Mouse (Mus musculus) liver, postnatal 0 days (tissue): ENCODE results near the gene Fbxl5. TPM values are rescaled to one million over a fixed set of nuclear protein-coding genes. Genes with fewer than 3 reads are reported as not detected.

ENCODE experiments used
- ATAC-seq: fragments of 200-750 bp; cut with Nextera tagmentation; 2 replicates; pipeline ENCODE4 v1.8.0; 2017; ENCODE audit warnings: mild to moderate bottlenecking, moderate library complexity
- DNase-seq: peaks from one replicate; pipeline ENCODE4 v3.0.0-alpha.2; 2016
- H3K27ac ChIP-seq: fragments of 300-500 bp; sonication (generic); 2 replicates; pipeline ENCODE4 v1.5.1; 2014; ENCODE audit warnings: antibody characterized with exemption, moderate library complexity, mild to moderate bottlenecking, low read depth
- H3K27me3 ChIP-seq: fragments of 300-500 bp; sonication (generic); 2 replicates; pipeline ENCODE4 v1.6.1; 2014; ENCODE audit warnings: low read length, control low read depth, mixed read lengths; ENCODE audit not compliant: insufficient read depth
- H3K36me3 ChIP-seq: fragments of 300-500 bp; sonication (generic); replicated peaks from 2 replicates; pipeline ENCODE4 v1.6.1; 2014; ENCODE audit warnings: mild to moderate bottlenecking, control low read depth, low read length, moderate library complexity, mixed read lengths; ENCODE audit not compliant: insufficient read depth
- H3K4me1 ChIP-seq: fragments of 300-500 bp; sonication (generic); 2 replicates; pipeline ENCODE4 v1.6.1; 2014; ENCODE audit warnings: antibody characterized with exemption, mild to moderate bottlenecking, control low read depth; ENCODE audit not compliant: insufficient read depth
- H3K4me2 ChIP-seq: fragments of 300-500 bp; sonication (generic); 2 replicates; pipeline ENCODE4 v1.6.1; 2014; ENCODE audit warnings: low read depth, mild to moderate bottlenecking, low read length, moderate library complexity, mixed read lengths
- H3K4me3 ChIP-seq: fragments of 300-500 bp; sonication (generic); 2 replicates; pipeline ENCODE4 v1.5.1; 2014; ENCODE audit warnings: low read depth, low read length
- H3K9ac ChIP-seq: fragments of 300-500 bp; sonication (generic); replicated peaks from 2 replicates; pipeline ENCODE4 v1.6.1; 2014; ENCODE audit warnings: mild to moderate bottlenecking, moderate library complexity
- H3K9me3 ChIP-seq: fragments of 300-500 bp; sonication (generic); 2 replicates; pipeline ENCODE4 v1.6.1; 2016; ENCODE audit warnings: mild to moderate bottlenecking, control low read depth, low read length, mixed read lengths
- CTCF ChIP-seq: sonication (generic); IDR thresholded peaks from 2 replicates; pipeline ENCODE4 v1.5.1; 2016; ENCODE audit warnings: antibody characterized with exemption, low read depth
- EP300 ChIP-seq: IDR thresholded peaks from 2 replicates; pipeline ENCODE4 v1.6.1; 2016; ENCODE audit warnings: antibody characterized with exemption, low read depth, mild to moderate bottlenecking
- WGBS: fragments of 180-500 bp; shearing (Covaris S2); extraction: QIAGEN DNeasy Blood & Tissue Kit; methylation state at CpG from one replicate; pipeline ENCODE4 v1.1.7; 2014; ENCODE audit not compliant: insufficient replicate concordance; 5-methylcytosine and 5-hydroxymethylcytosine counted together
- polyA plus RNA-seq: library from polyadenylated mRNA; unstranded; fragments of >200 nt; fragmentation: Nextera tagmentation; extraction: Ambion mirVana; gene quantifications from 2 replicates; pipeline ENCODE4 v1.2.1, GENCODE M21; 2015

Gene Fbxl5
- polyA plus RNA-seq, 1 experiment from 2014 or later, result 15.9 TPM

GRCm38 (mm10) chr5:43860096-43860495, 38.7 kb upstream of the Fbxl5 start:
- H3K27ac ChIP-seq, result no peak overlapping the region

GRCm38 (mm10) chr5:43859663-43860062, 38.2 kb upstream of the Fbxl5 start:
- Histone ChIP-seq H3K4me2 (no peak overlapping the region), H3K27ac (no peak overlapping the region), H3K4me1 (0 out of 2 replicates have a peak, but pooled peaks cover 4% of the 10 kb centered on the region), H3K9ac (no peak overlapping the region), H3K36me3 (no peaks in the 10 kb centered on the region), H3K4me3 (no peak overlapping the region), H3K9me3 (no peaks in the 10 kb centered on the region), H3K27me3 (no peaks in the 10 kb centered on the region)
- 82% methylated on average over 8 of the region's 8 CpGs for WGBS
- DNase-seq (no peak), ATAC-seq (no peak)
- TF ChIP-seq CTCF (no peak), EP300 (no peak)

More at GRCm38 (mm10) chr5:43860096-43860495, 38.7 kb upstream of the Fbxl5 start:
- no peak overlapping the region for H3K4me3 ChIP-seq
- no peak overlapping the region for H3K9ac ChIP-seq
- H3K4me1 ChIP-seq, result 0 out of 2 replicates have a peak, but pooled peaks cover 1% of the 10 kb centered on the region
- no peaks in the 10 kb centered on the region for H3K27me3 ChIP-seq
- TF ChIP-seq CTCF (no peak), EP300 (no peak)
- ATAC-seq (no peak), DNase-seq (no peak)
- WGBS, result 84% methylated on average over 5 of the region's 5 CpGs
- no peaks in the 10 kb centered on the region for H3K36me3 ChIP-seq
- H3K4me2 ChIP-seq, result no peak overlapping the region
- no peaks in the 10 kb centered on the region for H3K9me3 ChIP-seq

GRCm38 (mm10) chr5:43855769-43856168, 34.3 kb upstream of the Fbxl5 start:
- no peak overlapping the region for H3K4me3 ChIP-seq
- H3K9ac ChIP-seq, result no peak overlapping the region
- TF ChIP-seq CTCF (no peak), EP300 (peak; percentile 86)
- no peaks in the 10 kb centered on the region for H3K36me3 ChIP-seq
- no peak overlapping the region for H3K4me2 ChIP-seq
- ATAC-seq, result peak; percentile 81
- H3K27ac ChIP-seq, result peak overlapping the region; percentile 75
- H3K4me1 ChIP-seq, result peaks cover 7% of the 10 kb centered on the region
- H3K27me3 ChIP-seq, result no peaks in the 10 kb centered on the region
- 9% methylated on average over 2 of the region's 2 CpGs for WGBS
- no peaks in the 10 kb centered on the region for H3K9me3 ChIP-seq
- DNase-seq, result no peak

GRCm38 (mm10) chr5:43853868-43854488, 32.5 kb upstream of the Fbxl5 start:
- Histone ChIP-seq H3K4me2 (no peak overlapping the region), H3K4me3 (no peak overlapping the region), H3K9me3 (no peaks in the 10 kb centered on the region), H3K27ac (peak overlapping the region; percentile 78), H3K27me3 (no peaks in the 10 kb centered on the region), H3K36me3 (no peaks in the 10 kb centered on the region), H3K9ac (no peak overlapping the region), H3K4me1 (peaks cover 7% of the 10 kb centered on the region)
- TF ChIP-seq EP300 (no peak), CTCF (no peak)
- WGBS, result 65% methylated on average over 7 of the region's 7 CpGs
- peak; percentile 11; the same call in 1 of the 2 replicates for ATAC-seq
- DNase-seq, result no peak

GRCm38 (mm10) chr5:43853096-43853867, 31.8 kb upstream of the Fbxl5 start:
- H3K9ac ChIP-seq, result no peak overlapping the region
- WGBS, result 60% methylated on average over 11 of the region's 11 CpGs
- no peak overlapping the region for H3K4me2 ChIP-seq
- no peak overlapping the region for H3K4me3 ChIP-seq
- H3K36me3 ChIP-seq, result no peaks in the 10 kb centered on the region
- H3K9me3 ChIP-seq, result no peaks in the 10 kb centered on the region
- H3K4me1 ChIP-seq, result peaks cover 7% of the 10 kb centered on the region
- ATAC-seq (peak; percentile 41), DNase-seq (no peak)
- TF ChIP-seq CTCF (no peak), EP300 (no peak; the same call in 1 of the 2 replicates)
- peak overlapping the region; percentile 78 for H3K27ac ChIP-seq
- H3K27me3 ChIP-seq, result no peaks in the 10 kb centered on the region

GRCm38 (mm10) chr5:43848275-43848674, 26.8 kb upstream of the Fbxl5 start:
- peaks cover 2% of the 10 kb centered on the region for H3K4me1 ChIP-seq
- no peaks in the 10 kb centered on the region for H3K27me3 ChIP-seq
- WGBS, result 67% methylated on average over 3 of the region's 3 CpGs
- ATAC-seq, result no peak
- no peak overlapping the region for H3K4me2 ChIP-seq
- H3K36me3 ChIP-seq, result no peaks in the 10 kb centered on the region
- H3K9ac ChIP-seq, result no peak overlapping the region
- no peak overlapping the region for H3K4me3 ChIP-seq
- TF ChIP-seq CTCF (no peak), EP300 (no peak)
- H3K27ac ChIP-seq, result no peak overlapping the region
- DNase-seq, result no peak
- H3K9me3 ChIP-seq, result peaks cover 2% of the 10 kb centered on the region; the same call in 1 of the 2 replicates
